Mouse (Mus musculus) kidney, embryonic 15.5 days (tissue): Measurements from ENCODE around the gene Evi5l. TPM values are rescaled to one million over a fixed set of nuclear protein-coding genes. Genes with fewer than 3 reads are reported as not detected.

Experiments used
- ATAC-seq: fragments of 200-750 bp; cut with Nextera tagmentation; replicated peaks from 2 replicates; pipeline ENCODE4 v1.8.0; 2017; ENCODE audit warnings: moderate TSS enrichment; ENCODE audit not compliant: low FRiP score
- H3K27ac ChIP-seq: fragments of 300-500 bp; sonication (generic); 2 replicates; pipeline ENCODE4 v1.5.1; 2015; ENCODE audit warnings: mild to moderate bottlenecking, inconsistent platforms
- H3K27me3 ChIP-seq: fragments of 300-500 bp; sonication (generic); 2 replicates; pipeline ENCODE4 v1.6.1; 2015; ENCODE audit warnings: inconsistent platforms
- H3K36me3 ChIP-seq: fragments of 300-500 bp; sonication (generic); 2 replicates; pipeline ENCODE4 v1.6.1; 2015; ENCODE audit warnings: inconsistent platforms
- H3K4me1 ChIP-seq: fragments of 300-500 bp; sonication (generic); 2 replicates; pipeline ENCODE4 v1.6.1; 2015; ENCODE audit warnings: inconsistent platforms
- H3K4me2 ChIP-seq: fragments of 300-500 bp; sonication (generic); 2 replicates; pipeline ENCODE4 v1.6.1; 2015; ENCODE audit warnings: moderate library complexity, mild to moderate bottlenecking, inconsistent platforms
- H3K4me3 ChIP-seq: fragments of 300-500 bp; sonication (generic); replicated peaks from 2 replicates; pipeline ENCODE4 v1.5.1; 2015; ENCODE audit warnings: mild to moderate bottlenecking, inconsistent platforms
- H3K9ac ChIP-seq: fragments of 300-500 bp; sonication (generic); 2 replicates; pipeline ENCODE4 v1.6.1; 2015; ENCODE audit warnings: mild to moderate bottlenecking, inconsistent platforms
- H3K9me3 ChIP-seq: fragments of 300-500 bp; sonication (generic); replicated peaks from 2 replicates; pipeline ENCODE4 v1.6.1; 2016; ENCODE audit warnings: inconsistent platforms
- WGBS: fragments of 180-500 bp; shearing (Covaris S2); methylation state at CpG from one replicate; pipeline ENCODE4 v1.1.7; 2015; ENCODE audit warnings: mixed read lengths; 5-methylcytosine and 5-hydroxymethylcytosine counted together
- polyA plus RNA-seq: library from polyadenylated mRNA; unstranded; fragments of >200 nt; fragmentation: Nextera tagmentation; extraction: Ambion mirVana; gene quantifications from 2 replicates; pipeline ENCODE4 v1.2.1, GENCODE M21; 2015

Gene Evi5l
- polyA plus RNA-seq, 1 experiment from 2014 or later, result 28.8 TPM

GRCm38 (mm10) chr8:4174018-4174417 is 7.7 kb downstream of the Evi5l start:
- Histone ChIP-seq H3K27me3 (no peaks in the 10 kb centered on the region), H3K4me1 (no peaks in the 10 kb centered on the region), H3K27ac (no peak overlapping the region), H3K4me3 (no peak overlapping the region), H3K9me3 (no peaks in the 10 kb centered on the region), H3K4me2 (no peak overlapping the region), H3K36me3 (no peaks in the 10 kb centered on the region), H3K9ac (no peak overlapping the region)
- ATAC-seq, result no peak
- 70% methylated on average over 2 of the region's 2 CpGs for WGBS

- no peaks in the 10 kb centered on the region for H3K4me1 ChIP-seq
- H3K27ac ChIP-seq, result no peak overlapping the region
- 82% methylated on average over 8 of the region's 8 CpGs for WGBS
- H3K9me3 ChIP-seq, result no peaks in the 10 kb centered on the region
- H3K4me3 ChIP-seq, result no peak overlapping the region
- peaks cover 41% of the 10 kb centered on the region for H3K36me3 ChIP-seq
- H3K27me3 ChIP-seq, result no peaks in the 10 kb centered on the region
- no peak for ATAC-seq
- no peak overlapping the region for H3K9ac ChIP-seq
- H3K4me2 ChIP-seq, result no peak overlapping the region
These were observed 17.0 kb downstream of the Evi5l start for GRCm38 (mm10) chr8:4183409-4183808.

GRCm38 (mm10) chr8:4186151-4186550 is 19.8 kb downstream of the Evi5l start:
- Histone ChIP-seq H3K9ac (no peak overlapping the region), H3K9me3 (no peaks in the 10 kb centered on the region), H3K36me3 (peaks cover 43% of the 10 kb centered on the region), H3K4me3 (no peak overlapping the region), H3K27me3 (no peaks in the 10 kb centered on the region), H3K4me1 (no peaks in the 10 kb centered on the region), H3K27ac (no peak overlapping the region), H3K4me2 (no peak overlapping the region)
- ATAC-seq, result no peak
- 98% methylated on average over 2 of the region's 2 CpGs for WGBS

DNA sequence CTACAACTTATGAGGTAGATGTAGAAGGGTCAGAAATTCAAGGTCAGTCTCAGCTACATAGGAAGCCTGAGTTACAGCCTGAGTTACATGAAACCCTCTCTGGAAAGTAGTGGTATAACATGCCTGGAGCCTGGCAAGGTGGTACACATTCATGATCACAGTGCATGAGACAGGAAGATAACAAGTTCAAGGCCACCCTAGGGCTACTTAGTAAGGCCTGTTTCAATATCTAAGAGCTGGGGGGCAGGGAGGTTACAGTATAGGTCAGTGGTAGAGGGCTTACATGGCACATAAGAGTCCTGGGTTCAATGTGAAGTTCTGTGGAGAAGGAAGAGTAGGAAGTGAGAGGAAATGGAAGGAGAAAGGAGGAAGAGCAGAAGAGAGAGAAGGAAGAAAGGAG is 22.2 kb downstream of the Evi5l start:
- Histone ChIP-seq H3K27ac (no peak overlapping the region), H3K9ac (no peak overlapping the region), H3K27me3 (no peaks in the 10 kb centered on the region), H3K36me3 (peaks cover 43% of the 10 kb centered on the region), H3K4me3 (no peak overlapping the region), H3K4me1 (peaks cover 8% of the 10 kb centered on the region), H3K4me2 (no peak overlapping the region), H3K9me3 (no peaks in the 10 kb centered on the region)
- ATAC-seq, result no peak

DNA sequence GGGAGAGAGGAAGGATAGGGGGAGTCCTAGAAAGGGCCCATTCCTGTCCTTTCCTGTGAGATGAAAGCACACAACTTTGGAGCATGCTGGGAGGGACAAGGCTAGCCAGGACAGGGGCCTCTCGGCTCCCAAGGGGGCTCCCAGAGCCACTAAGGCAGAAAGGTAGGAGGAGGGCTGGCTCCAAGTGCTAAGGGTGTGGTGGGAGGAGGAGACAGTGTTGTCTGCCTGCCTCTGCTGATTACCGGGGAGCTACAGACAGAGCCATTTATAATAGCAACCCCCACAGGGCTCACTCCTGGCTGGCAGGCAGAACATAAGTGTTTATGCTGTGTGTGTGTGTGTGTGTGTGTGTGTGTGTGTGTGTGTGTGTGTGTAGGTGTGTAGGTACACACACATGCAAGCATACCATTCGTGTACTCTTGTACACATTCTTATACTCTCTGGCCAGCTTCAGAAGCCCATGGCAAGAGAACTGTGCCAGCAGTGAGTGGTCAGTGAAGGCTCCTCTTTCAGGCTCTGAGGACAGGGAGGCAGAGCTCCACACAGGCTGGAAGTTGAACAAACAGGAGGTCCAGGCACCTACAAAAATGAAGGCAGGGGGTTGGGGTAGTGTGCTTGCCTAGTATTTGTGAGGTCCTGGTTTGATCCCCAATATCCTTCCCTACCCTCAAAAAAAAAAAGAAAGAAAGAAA is 22.8 kb downstream of the Evi5l start:
- H3K9me3 ChIP-seq, result no peaks in the 10 kb centered on the region
- no peak overlapping the region for H3K9ac ChIP-seq
- H3K4me3 ChIP-seq, result no peak overlapping the region
- H3K36me3 ChIP-seq, result peaks cover 39% of the 10 kb centered on the region
- no peaks in the 10 kb centered on the region for H3K27me3 ChIP-seq
- peaks cover 9% of the 10 kb centered on the region for H3K4me1 ChIP-seq
- no peak for ATAC-seq
- no peak overlapping the region for H3K4me2 ChIP-seq
- H3K27ac ChIP-seq, result no peak overlapping the region
- WGBS, result 28% methylated on average over 3 of the region's 3 CpGs

- H3K4me2 ChIP-seq, result no peak overlapping the region
- H3K4me3 ChIP-seq, result no peak overlapping the region
- H3K9me3 ChIP-seq, result no peaks in the 10 kb centered on the region
- WGBS, result 69% methylated on average over 5 of the region's 5 CpGs
- H3K36me3 ChIP-seq, result peaks cover 13% of the 10 kb centered on the region
- H3K4me1 ChIP-seq, result peaks cover 9% of the 10 kb centered on the region
- no peaks in the 10 kb centered on the region for H3K27me3 ChIP-seq
- H3K9ac ChIP-seq, result no peak overlapping the region
- no peak for ATAC-seq
- no peak overlapping the region for H3K27ac ChIP-seq
These were observed 25.9 kb downstream of the Evi5l start for GRCm38 (mm10) chr8:4192305-4192704.

DNA sequence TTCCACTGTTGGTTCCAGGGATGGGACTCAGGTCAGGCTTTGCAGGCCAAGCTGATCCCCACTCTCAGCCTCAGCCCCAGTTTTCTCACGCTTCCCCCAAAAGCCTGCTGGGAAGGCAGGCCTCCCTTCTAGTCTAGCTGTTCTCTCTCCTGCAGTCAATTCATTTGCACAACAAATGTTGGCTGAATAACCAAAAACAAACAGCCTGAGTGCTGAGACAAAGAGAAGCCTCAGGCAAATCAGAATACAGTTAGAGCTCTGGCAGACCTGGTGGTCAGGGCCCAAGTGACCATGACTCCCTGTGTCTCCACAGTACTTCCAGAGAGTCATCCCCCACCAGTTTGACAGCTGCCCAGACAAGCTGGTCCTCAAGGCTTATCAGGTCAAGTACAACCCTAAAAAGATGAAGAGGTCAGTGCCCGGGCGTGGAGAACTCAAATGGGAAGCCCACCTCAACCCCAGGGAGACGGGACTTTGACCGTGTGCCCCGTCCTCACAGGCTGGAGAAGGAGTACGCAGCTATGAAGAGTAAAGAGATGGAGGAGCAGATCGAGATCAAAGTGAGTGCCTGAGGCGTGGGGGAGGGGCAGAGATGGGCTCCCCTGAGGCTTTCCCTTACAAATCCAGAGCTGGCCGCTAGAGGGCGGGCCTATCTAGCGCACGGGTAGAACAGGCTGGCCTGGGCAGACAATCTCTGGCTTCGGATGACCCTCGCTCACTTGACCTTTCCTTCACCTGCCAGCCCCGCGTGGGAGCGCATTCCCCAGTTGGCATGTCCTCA is 26.6 kb downstream of the Evi5l start:
- peak; percentile 90 for ATAC-seq
- Histone ChIP-seq H3K27me3 (no peaks in the 10 kb centered on the region), H3K36me3 (peaks cover 10% of the 10 kb centered on the region), H3K4me3 (no peak overlapping the region), H3K4me2 (peak overlapping the region; percentile 46), H3K4me1 (peaks cover 9% of the 10 kb centered on the region), H3K9me3 (no peaks in the 10 kb centered on the region), H3K9ac (no peak overlapping the region), H3K27ac (no peak overlapping the region)
- WGBS, result 11% methylated on average over 18 of the region's 18 CpGs

DNA sequence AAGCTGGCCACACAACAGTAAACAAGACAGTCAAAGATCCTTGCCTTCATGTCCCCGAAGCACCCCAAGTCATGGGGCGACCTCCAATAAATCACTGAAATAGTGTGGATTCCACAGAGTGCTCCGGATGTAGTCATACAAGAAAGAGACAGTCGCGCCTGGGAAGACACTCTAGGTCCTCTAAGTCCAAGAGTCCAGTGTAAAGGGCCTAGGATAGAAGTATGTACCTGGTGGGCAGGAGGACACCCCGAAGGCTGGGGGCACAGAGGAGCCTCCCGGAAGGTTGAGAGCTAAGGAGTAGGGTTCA is 27.2 kb downstream of the Evi5l start:
- peak overlapping the region; percentile 46 for H3K4me2 ChIP-seq
- 48% methylated on average over 7 of the region's 7 CpGs for WGBS
- ATAC-seq, result peak; percentile 37

GRCm38 (mm10) chr8:4201321-4201720 is 35.0 kb downstream of the Evi5l start:
- no peak overlapping the region for H3K4me2 ChIP-seq
- H3K27ac ChIP-seq, result no peak overlapping the region
- peaks cover 10% of the 10 kb centered on the region for H3K4me1 ChIP-seq
- peaks cover 9% of the 10 kb centered on the region; the same call in 1 of the 2 replicates for H3K36me3 ChIP-seq
- H3K27me3 ChIP-seq, result peaks cover 23% of the 10 kb centered on the region
- no peak for ATAC-seq
- H3K4me3 ChIP-seq, result no peak overlapping the region
- 71% methylated on average over 2 of the region's 2 CpGs for WGBS
- H3K9ac ChIP-seq, result no peak overlapping the region
- H3K9me3 ChIP-seq, result no peaks in the 10 kb centered on the region

More for the DNA sequence above, 27.2 kb downstream of the Evi5l start:
- H3K27me3 ChIP-seq, result no peaks in the 10 kb centered on the region
- H3K9me3 ChIP-seq, result no peaks in the 10 kb centered on the region
- no peak overlapping the region for H3K27ac ChIP-seq
- H3K4me3 ChIP-seq, result no peak overlapping the region
- peaks cover 9% of the 10 kb centered on the region for H3K4me1 ChIP-seq
- H3K9ac ChIP-seq, result no peak overlapping the region
- 0 out of 2 replicates have a peak, but pooled peaks cover 5% of the 10 kb centered on the region for H3K36me3 ChIP-seq

DNA sequence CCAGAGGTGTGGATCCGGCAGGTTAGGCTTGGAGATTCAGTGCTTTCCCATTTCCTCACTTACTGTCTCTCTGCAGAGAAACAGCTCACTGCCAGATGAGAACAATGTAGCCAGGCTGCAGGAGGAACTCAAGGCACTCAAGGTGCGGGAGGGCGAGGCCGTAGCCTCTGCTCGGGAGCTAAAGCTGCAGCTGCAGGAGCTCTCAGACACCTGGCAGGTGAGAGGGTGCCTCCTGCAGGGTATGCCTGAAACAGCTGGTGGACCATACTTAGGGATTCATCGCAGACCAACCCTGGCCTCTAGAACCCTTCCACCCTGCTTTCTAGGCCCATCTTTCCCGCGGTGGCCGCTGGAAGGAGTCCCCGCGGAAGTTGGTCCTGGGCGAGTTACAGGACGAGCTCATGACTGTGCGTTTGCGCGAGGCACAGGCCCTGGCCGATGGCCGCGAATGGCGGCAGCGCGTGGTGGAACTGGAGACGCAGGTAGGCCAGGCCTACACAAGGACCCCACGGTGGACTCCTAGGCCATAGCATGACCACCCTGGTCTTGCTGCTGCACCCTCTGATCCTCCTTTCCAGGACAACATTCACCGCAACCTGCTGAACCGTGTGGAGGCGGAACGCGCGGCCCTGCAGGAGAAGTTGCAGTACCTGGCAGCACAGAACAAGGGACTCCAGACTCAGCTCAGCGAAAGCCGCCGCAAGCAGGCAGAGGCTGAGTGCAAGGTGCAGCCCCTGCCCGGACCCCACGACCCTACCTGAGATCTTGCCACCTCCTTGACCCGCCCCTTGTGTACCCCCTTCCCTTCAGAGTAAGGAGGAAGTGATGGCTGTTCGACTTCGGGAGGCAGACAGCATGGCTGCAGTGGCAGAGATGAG is 39.1 kb downstream of the Evi5l start:
- Histone ChIP-seq H3K27ac (no peak overlapping the region), H3K4me2 (peak overlapping the region; percentile 52), H3K27me3 (peaks cover 33% of the 10 kb centered on the region), H3K9me3 (no peaks in the 10 kb centered on the region), H3K4me3 (peak overlapping the region; percentile 22), H3K4me1 (peaks cover 21% of the 10 kb centered on the region), H3K9ac (0 out of 2 replicates have a peak overlapping the region, but pooled peaks have one; percentile 11), H3K36me3 (peaks cover 14% of the 10 kb centered on the region)
- 20% methylated on average over 38 of the region's 38 CpGs for WGBS
- ATAC-seq, result peak; percentile 52

- H3K27ac ChIP-seq, result no peak overlapping the region
- H3K27me3 ChIP-seq, result peaks cover 33% of the 10 kb centered on the region
- peaks cover 21% of the 10 kb centered on the region for H3K4me1 ChIP-seq
- 12% methylated on average over 44 of the region's 44 CpGs for WGBS
- peak overlapping the region; percentile 22 for H3K4me3 ChIP-seq
- no peaks in the 10 kb centered on the region for H3K9me3 ChIP-seq
- ATAC-seq, result peak; percentile 24
- H3K36me3 ChIP-seq, result peaks cover 14% of the 10 kb centered on the region
- H3K4me2 ChIP-seq, result peak overlapping the region; percentile 52
- H3K9ac ChIP-seq, result peak overlapping the region; percentile 11; the same call in 1 of the 2 replicates
These were observed 40.0 kb downstream of the Evi5l start for GRCm38 (mm10) chr8:4206182-4207015.
